Mouse (Mus musculus) embryonic stem cell, embryonic (primary cell): ENCODE measurements at regions not wholly inside any gene's neighbourhood (a gene's known extent, or its start where the extent isn't known, plus 50 kb on each side); places are given as distances from the start of the nearest gene placed in this dataset.
"Not testable (repeated sequence)": the region's sequence is repeated elsewhere in the genome, so short reads cannot be mapped to it uniquely, and the experiment has no call there.

ENCODE experiments used
- CTCF ChIA-PET, 4 experiments: fragments of 300-600 bp in 2 of 4; fragments of 350-600 bp in 2 of 4; sonication (Branson Sonifier 250); formaldehyde crosslinking; loops; one replicate each; lab custom pipeline; 2022; ENCODE audit warnings: inconsistent platforms in 2 of 4; lab: Charles Lee
- POLR2A ChIA-PET, 4 experiments: fragments of 300-600 bp in 2 of 4; fragments of 350-600 bp in 2 of 4; sonication (Branson Sonifier 250); formaldehyde crosslinking; loops; one replicate each; lab custom pipeline; 2022; ENCODE audit warnings: antibody characterized with exemption in 4 of 4, inconsistent platforms in 1 of 4; lab: Charles Lee

GRCm38 (mm10) chr9:11441241-11441997 is 536.8 kb upstream of the Cntn5 start:
- POLR2A ChIA-PET, result not testable (repeated sequence)
- CTCF ChIA-PET, result interaction anchor here in 1 of 4 experiments (0.7 kb wide), 1 partner anchor 164 kb away, joined by 3 read pairs; no protein-coding TSS in a partner anchor

- ChIA-PET CTCF (no interaction called here), POLR2A (no interaction called here)
Measured at GRCm38 (mm10) chr9:11436443-11437167, 532.0 kb upstream of the Cntn5 start.

GRCm38 (mm10) chr9:11436014-11436413 is 531.4 kb upstream of the Cntn5 start:
- POLR2A ChIA-PET, result no interaction called here
- CTCF ChIA-PET, result interaction anchor here in 1 of 4 experiments (0.6 kb wide), 1 partner anchor 29 kb away, joined by 3 read pairs; no protein-coding TSS in a partner anchor

GRCm38 (mm10) chr9:11435019-11435418 is 530.4 kb upstream of the Cntn5 start:
- CTCF ChIA-PET, result interaction anchor here in 3 of 4 experiments (0.6 to 1.0 kb wide), 3 partner anchors 199 to 1023 kb away, joined by 3 to 6 read pairs (median 3); no protein-coding TSS in a partner anchor
- POLR2A ChIA-PET, result no interaction called here

- ChIA-PET CTCF (no interaction called here), POLR2A (no interaction called here)
Measured at GRCm38 (mm10) chr9:11426473-11426872, 521.9 kb upstream of the Cntn5 start.

- ChIA-PET POLR2A (no interaction called here), CTCF (interaction anchor here in 1 of 4 experiments (0.6 kb wide), 1 partner anchor 961 kb away, joined by 9 read pairs; no protein-coding TSS in a partner anchor)
Measured at GRCm38 (mm10) chr9:11396829-11397228, 492.3 kb upstream of the Cntn5 start.

- CTCF ChIA-PET, result no interaction called here
Measured at GRCm38 (mm10) chr9:11381648-11382075, 477.1 kb upstream of the Cntn5 start.

GRCm38 (mm10) chr9:11380531-11380930 is 476.0 kb upstream of the Cntn5 start:
- POLR2A ChIA-PET, result no interaction called here
- CTCF ChIA-PET, result no interaction called here

More at GRCm38 (mm10) chr9:11381648-11382075, 477.1 kb upstream of the Cntn5 start:
- POLR2A ChIA-PET, result no interaction called here

- POLR2A ChIA-PET, result no interaction called here
- CTCF ChIA-PET, result no interaction called here
Measured at GRCm38 (mm10) chr9:11378046-11378445, 473.5 kb upstream of the Cntn5 start.

GRCm38 (mm10) chr9:11377586-11377985 is 473.0 kb upstream of the Cntn5 start:
- CTCF ChIA-PET, result no interaction called here

GRCm38 (mm10) chr9:11373294-11373903 is 468.8 kb upstream of the Cntn5 start:
- ChIA-PET CTCF (no interaction called here), POLR2A (interaction anchor here in 1 of 4 experiments (0.9 kb wide), 1 partner anchor 93 kb away, joined by 4 read pairs; no protein-coding TSS in a partner anchor)

More at GRCm38 (mm10) chr9:11377586-11377985, 473.0 kb upstream of the Cntn5 start:
- POLR2A ChIA-PET, result no interaction called here

- ChIA-PET POLR2A (no interaction called here), CTCF (no interaction called here)
Measured at GRCm38 (mm10) chr9:11368056-11368455, 463.5 kb upstream of the Cntn5 start.

GRCm38 (mm10) chr9:11328900-11329299 is 424.3 kb upstream of the Cntn5 start:
- CTCF ChIA-PET, result no interaction called here
- POLR2A ChIA-PET, result no interaction called here

GRCm38 (mm10) chr9:11317221-11317620 is 412.6 kb upstream of the Cntn5 start:
- ChIA-PET POLR2A (no interaction called here), CTCF (no interaction called here)

GRCm38 (mm10) chr9:11297116-11297515 is 392.5 kb upstream of the Cntn5 start:
- POLR2A ChIA-PET, CTCF ChIA-PET: not testable (repeated sequence)

GRCm38 (mm10) chr9:11285135-11285534 is 380.6 kb upstream of the Cntn5 start:
- CTCF ChIA-PET, result no interaction called here
- POLR2A ChIA-PET, result no interaction called here

- CTCF ChIA-PET, result no interaction called here
- POLR2A ChIA-PET, result no interaction called here
Measured at GRCm38 (mm10) chr9:11284549-11284948, 380.0 kb upstream of the Cntn5 start.

GRCm38 (mm10) chr9:11279409-11280127 is 375.0 kb upstream of the Cntn5 start:
- ChIA-PET CTCF (no interaction called here), POLR2A (interaction anchor here in 1 of 4 experiments (0.6 kb wide), 1 partner anchor 93 kb away, joined by 4 read pairs; no protein-coding TSS in a partner anchor)

GRCm38 (mm10) chr9:11277810-11278209 is 373.2 kb upstream of the Cntn5 start:
- CTCF ChIA-PET, result interaction anchor here in 1 of 4 experiments (0.9 kb wide), 1 partner anchor 164 kb away, joined by 3 read pairs; no protein-coding TSS in a partner anchor
- POLR2A ChIA-PET, result no interaction called here
